Mouse (Mus musculus) ovary, adult 18-20 months (tissue): ENCODE data around the gene Fam166a.
A peak's percentile ranks its signal among the peaks of the same experiment; 100 is the strongest.

Experiments
- DNase-seq: peaks from one replicate; pipeline ENCODE4 v3.0.0; 2022; ENCODE audit warnings: low spot score, mixed read lengths

Fam166a gene

GRCm38 (mm10) chr2:25218445-25218844 is at the start of gene Fam166a:
Gene Fam166a, plus strand, starts transcription at chr2:25218745.
- DNase-seq: no peak

DNA sequence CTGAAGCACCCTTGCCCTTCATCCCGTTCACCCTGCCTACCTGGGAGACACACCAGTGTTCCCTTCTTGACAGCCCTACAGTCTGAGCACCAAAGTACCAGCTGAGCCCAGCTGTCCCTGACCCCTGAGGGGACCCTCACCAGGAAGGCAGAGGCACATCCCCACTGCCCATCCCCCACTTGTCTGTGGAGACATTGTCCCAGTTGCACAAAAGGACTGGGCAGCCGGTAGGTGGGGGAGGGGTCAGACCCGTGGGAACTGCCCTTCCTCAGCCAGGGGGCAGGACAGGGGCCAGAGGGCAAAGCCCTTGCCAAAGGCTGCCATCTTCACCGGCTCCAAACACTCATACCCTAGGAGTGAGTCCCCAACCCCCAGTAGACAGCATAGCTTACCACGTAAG is 48.8 kb upstream of the Fam166a start:
- DNase-seq: no peak

GRCm38 (mm10) chr2:25170326-25171100 is 48.0 kb upstream of the Fam166a start:
- DNase-seq: no peak

DNA sequence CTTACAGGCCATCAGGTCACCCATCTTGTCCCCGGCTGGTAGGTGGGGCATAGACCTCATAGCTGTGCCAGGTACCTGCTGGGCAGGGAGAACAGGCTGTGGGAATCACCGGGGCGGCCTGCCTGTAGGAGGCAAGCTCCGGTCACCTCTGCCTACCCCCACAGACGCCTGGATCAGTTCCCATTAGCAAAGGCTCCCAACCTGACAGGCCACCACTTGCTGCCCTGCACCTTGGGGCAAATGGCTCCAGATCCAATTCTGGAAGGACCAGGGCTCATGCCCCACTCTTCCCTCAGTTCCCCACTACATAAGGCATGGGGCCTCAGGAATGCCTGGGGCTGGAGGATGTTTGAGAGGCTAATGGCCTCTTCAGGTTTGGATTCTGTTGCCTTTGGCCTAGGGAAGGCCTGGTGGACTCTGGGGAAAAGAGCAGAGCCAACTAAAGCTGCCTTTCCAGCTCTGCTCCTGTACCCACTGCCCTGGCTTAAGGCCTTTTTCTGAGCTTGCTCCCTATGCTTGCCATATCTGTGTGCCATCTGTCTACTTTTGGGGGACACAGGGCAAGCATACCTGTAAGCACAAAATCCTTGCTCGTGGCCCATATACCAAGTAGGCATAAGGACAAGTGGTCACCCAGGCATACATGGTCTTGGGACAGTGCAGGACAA is 47.3 kb upstream of the Fam166a start:
- DNase-seq: no peak

DNA sequence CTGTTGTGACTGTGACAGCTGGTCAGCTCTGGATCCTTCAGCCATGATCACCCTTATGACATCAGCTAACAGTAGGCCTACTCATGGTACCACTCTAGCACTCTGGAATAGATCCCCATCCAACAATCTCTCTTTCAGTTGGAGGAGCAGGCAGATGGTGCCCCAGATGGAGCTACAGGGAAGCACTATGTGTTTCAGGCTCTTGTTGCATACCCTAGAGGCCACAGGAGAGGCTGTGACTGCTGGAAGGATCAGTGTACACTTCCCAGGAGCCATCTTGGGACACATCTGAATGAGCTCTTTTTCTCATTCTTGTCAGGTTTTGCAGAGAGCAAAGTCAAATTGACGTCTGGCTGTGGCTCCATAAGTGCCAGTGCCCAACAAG is 46.8 kb upstream of the Fam166a start:
- no peak for DNase-seq

GRCm38 (mm10) chr2:25172629-25173028 is 45.9 kb upstream of the Fam166a start:
- no peak for DNase-seq

DNA sequence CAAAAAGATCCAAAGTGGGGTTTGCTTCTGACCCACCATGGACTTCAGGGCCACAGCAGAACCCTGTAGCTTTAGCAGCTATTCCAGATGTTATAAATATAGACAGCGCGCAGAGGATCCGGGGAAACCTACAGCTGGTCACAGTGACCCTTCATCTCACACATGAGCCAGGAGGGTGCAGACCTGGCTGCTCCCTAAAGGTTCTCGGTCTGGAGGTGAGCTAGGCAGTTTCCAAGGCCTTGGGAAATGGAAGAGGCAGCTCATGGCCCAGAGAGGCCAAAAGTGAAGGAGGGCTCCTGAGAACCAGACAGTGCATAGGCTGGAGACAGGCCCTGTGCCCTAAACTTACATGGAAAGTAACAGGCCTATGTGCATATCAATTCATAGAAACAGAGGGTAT is 44.7 kb upstream of the Fam166a start:
- no peak for DNase-seq

DNA sequence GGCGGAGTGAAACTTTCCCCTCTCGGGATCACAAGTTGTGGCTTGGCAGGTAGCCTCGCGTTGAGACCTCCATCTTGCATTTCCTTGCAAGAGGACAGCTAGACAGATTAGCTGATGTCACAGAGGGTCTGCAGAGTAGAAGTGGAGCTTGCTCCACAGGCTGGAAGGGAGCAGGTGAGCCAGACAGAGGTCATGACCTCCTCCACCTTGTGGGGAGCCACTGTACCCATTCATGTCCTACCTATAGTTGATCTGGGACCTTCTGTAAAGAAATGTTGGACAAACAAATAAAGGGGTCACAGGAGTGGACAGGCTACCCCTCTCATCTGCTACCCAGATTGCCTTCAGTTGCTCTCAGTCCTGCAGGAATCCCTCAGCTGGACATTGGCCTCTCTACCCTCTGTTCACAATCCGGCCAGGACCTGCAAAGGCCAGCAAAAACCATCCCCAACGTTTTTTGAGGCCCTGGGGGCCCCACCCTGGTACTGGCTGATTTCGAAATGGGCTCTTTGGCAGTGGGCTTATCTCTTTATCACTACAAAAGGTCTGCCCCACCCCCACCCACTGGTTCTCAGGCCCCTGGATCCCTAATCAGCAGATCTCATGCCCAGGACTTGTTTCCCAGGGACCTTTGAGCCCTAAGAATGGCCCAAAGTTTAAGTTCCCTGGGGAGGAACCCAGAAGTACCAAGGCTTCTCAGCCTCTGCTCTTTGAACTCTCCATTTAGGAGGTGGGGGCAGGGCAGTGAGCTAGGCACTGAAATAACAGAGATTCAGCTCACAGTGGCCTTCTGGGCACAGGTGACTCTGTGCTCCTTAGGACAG is 43.5 kb upstream of the Fam166a start:
- DNase-seq: no peak

- no peak for DNase-seq
Measured at GRCm38 (mm10) chr2:25175690-25176078, 42.9 kb upstream of the Fam166a start.

DNA sequence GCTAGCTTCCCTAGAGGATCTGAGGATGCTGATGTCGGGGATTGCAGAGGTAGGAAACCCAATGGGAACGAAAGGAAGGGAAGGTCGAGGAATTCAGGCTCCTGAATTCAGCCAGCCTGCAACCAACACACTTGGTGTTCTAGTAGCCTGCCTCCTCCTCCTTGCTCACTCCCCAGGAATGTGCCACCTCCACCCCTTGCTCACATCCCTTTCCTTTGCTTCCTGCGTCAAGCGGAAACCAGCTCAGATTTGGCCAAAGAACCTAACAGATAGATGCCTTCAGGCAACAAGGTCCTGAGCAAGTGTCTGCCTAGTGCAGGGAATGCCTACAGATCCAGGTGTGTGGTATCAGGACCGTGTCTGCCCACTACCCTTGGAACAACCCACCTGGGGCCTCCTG is 42.0 kb upstream of the Fam166a start:
- no peak for DNase-seq

GRCm38 (mm10) chr2:25177076-25177475 is 41.5 kb upstream of the Fam166a start:
- DNase-seq: no peak

DNA sequence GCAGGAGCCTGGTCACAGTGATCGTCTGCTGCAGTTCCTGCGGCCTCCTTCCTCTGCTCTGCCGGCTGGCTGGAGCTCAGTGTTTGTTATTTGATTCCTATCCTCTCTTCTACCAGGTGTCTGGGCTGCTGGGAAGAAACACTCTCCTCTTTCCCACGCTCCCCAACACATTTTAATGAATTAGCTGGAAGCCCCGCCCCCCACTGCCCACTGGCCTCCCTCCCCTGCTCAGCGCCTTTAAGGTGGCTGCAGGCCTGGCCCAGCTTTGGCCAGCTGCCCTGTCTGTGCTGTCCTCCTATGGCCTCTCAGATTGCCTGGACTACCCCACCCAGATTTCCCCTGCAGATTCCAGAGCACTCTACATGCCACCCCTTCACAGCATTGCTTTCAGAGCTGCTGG is 40.9 kb upstream of the Fam166a start:
- DNase-seq: no peak

DNA sequence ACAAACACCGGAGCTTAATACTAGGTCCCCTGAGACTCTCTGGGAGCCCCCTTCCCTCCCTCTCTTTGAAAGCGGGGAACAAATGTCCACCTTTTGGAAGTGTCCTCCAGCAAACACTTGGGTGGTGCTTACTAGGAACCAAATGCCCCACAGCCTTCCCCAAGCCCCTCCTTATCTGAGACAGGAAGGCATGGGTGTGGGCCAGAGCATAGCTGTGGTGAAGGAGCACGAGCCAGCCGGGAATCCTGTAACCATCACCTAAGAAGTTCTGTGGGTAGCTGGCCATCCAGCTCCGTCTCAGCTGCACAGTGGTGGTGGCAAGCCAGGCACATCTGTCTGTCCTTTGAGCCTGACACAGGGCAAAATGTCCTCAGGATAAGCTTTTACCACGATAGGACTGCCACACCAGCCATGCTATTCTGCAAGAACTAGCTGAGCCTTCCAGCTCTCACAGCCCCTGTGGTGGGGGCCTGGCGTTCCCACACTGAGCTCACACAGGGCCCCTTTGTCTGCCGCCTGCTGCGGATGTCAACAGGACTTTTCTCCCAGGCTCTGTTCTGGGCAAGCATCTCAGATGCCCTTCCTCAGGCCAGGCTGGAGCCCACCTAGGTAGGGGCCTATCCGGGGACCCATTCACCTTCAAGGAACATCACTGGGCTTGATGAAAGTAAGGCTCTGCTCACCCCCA is 40.1 kb upstream of the Fam166a start:
- no peak for DNase-seq

DNA sequence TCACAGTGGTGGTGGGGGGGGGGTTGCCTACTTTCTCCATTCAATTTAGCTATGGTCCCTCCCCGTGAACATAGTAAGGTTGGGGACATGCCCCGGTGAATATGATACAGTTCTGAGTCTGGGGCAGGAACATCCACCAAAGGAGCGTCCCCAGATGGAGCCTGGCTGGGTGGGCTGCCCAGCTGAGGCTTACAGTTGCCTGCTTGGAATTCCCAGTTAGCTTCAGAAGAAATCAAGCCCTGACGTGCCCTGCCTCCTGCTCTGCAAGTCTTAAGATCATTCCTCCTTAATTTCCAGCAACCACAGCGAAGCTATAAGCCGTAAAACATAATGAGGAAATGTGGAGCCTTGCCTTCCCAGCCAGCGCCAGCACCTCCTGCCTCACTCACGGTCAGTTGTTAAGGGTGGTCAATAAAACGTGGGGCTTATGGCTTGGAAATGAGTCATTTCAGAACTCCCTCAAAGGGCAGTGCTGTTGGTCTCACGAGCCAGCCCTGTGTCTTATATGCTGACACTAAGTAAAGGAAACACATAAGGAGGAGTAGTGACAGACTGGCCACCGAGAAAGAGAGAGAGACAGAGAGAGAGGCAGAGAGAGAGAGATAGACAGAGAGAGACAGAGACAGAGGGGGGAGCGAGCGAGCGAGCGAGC is 38.9 kb upstream of the Fam166a start:
- DNase-seq: no peak

DNA sequence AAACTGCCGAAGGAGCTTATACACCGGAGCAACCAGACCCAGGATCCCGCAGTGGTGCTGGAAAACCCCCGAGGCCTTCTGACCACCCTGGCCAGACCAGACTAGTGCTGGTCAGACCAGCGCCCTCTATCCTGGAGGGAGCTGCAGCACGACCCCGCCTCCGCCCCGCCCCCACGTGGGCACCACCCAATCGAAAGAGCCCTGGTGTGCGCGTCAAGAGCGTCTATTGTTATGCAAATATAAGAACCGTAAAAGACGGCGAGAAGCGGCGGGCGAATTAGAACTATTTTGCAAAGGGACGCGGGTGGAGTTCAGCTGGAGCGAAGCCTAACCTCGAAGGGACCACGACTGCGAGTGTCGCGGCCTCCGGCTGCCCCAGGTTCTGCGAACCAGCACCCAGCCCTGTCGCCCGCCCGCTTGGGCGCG is 38.1 kb upstream of the Fam166a start, which contains the start of gene Nrarp:
Nrarp (plus strand) TSS at position 281 of the 426 bp plus-strand sequence.
- peak; percentile 78 for DNase-seq

DNA sequence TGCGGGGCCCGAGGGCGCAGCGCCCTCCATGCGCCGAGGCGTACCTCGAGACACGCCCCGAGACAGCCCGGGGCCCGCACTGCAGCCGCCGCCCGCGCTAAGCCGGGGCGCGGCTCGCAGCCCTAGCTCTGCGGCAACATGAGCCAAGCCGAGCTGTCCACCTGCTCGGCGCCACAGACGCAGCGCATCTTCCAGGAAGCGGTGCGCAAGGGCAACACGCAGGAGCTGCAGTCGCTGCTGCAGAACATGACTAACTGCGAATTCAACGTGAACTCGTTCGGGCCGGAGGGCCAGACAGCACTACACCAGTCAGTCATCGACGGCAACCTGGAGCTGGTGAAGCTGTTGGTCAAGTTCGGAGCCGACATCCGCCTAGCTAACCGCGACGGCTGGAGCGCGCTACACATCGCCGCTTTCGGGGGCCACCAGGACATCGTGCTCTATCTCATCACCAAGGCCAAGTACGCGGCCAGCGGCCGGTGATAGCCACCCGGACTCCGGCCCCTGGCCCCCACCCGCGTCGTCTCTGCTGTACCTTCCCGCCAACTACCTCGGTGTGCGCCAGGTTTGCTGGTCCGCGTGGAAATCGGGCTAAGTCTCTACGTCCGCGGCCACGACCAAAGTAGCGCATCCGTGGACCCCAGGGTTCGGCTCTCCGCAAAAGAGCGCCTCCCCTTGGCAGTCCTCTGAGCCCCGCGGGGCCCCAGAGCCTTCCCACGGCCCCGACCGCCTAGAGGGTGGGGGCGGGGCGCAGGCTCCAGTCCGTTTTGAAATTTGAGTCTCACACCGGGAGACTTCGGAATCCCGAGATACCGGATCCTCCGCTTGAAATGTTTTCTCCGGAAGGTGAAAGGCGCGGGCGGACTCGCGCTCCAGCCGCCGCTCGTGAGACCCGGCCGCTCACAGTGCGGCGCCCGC is 37.3 kb upstream of the Fam166a start:
- DNase-seq: no peak

- DNase-seq: no peak
Measured at GRCm38 (mm10) chr2:25181891-25182397, 36.6 kb upstream of the Fam166a start.

DNA sequence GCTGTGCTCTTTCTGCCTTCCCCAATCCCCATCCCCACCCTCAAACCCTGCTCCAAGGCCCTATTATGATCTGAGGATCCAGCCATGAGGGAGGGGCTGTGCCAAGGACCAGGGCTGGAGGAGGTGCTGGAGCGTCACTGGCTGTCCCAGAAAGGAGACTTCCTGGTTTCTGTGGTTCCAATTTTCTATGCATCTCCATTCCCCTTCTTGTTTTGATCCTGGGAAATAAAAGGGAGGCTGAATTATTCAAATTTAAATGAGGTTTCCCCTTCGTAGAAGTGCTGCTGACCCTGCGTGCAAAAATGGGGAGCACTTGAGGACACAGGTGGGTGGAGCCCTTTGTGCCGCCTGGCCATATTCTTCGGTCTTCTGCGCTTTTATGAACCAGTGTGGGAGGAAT is 35.9 kb upstream of the Fam166a start:
- DNase-seq: no peak

DNA sequence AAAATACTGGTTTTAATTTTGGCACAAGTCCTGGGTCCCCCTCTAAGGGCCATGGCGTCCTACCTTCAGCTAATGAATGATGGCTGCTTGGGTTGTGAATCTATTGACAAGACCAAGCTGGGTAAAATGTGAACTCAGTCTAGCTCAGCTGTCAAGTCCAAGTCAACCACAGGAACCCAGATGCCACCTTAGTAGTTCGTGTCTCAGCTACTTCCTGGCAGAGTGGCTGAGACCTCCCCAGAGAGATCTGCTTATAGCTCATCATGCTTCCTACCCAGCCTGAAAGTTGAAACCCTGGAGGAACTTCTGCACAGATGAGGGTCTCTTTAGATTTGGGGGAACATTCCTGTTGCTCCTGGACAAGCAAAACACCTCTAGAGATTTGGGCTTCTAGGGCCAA is 35.2 kb upstream of the Fam166a start:
- DNase-seq: no peak

GRCm38 (mm10) chr2:25184496-25184895 is 34.0 kb upstream of the Fam166a start:
- no peak for DNase-seq
